Mouse (Mus musculus): ENCODE results near the gene Zfp322a.

GRCm38 (mm10) chr13:23412630-23413521 lies 43.9 kb upstream of the Zfp322a start:
- TF ChIP-seq CTCF (IDR thresholded peaks at IDR 0.05; ENCODE audit: borderline replicate concordance, insufficient read depth, low read depth, low read length) (no peak), POLR2A (IDR thresholded peaks at IDR 0.05; ENCODE audit: borderline replicate concordance, insufficient read depth, low read length) (no peak)
